Mouse (Mus musculus): ENCODE data around the gene Gm28363.
"Not testable (repeated sequence)": the region's sequence is repeated elsewhere in the genome, so short reads cannot be mapped to it uniquely, and the experiment has no call there.

Gm28363 gene

DNA sequence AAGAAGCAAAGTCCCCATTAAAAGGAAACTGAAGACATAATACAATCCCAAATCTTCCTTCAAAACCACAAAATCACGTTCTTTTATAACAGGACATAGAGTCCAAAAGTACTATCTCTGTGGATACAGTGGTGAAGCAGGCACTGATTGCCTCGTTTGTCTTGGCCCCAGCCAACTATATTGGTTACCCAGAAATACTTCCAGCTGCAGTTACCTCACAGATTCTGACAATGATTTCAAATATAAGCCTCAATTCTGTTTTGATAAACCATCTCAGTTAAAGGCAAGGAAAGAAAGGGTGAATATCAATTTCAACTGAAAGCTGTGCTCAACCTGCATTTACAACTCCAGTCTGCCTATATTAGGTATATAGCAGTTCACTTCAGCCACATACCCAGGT, at the start of gene Gm28363:
Gm28363 (plus strand) TSS at position 301 of the 400 bp plus-strand sequence.
- DNase-seq (ENCODE audit: extremely low read depth, low read depth), result not testable (repeated sequence)

DNA sequence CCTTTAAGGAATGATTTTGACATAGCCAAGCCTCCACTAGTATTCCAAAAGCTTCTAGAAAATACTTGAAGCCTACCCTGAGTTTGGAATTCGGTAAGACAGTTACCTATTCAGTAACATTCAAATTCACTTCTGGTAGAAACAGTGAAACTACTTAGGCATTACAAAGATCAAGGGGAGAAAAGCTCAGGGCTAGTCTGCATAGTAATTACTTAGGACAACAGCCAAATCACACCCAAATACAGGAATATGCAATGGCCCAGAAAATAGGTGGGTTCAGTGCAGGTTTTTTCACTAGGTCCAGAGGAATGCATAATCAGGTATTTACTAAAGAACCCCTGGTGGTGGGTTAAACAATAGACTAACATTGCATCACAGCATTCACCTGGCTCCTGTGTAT, 46.7 kb upstream of the Gm28363 start:
- not testable (repeated sequence) for DNase-seq (ENCODE audit: extremely low read depth, low read depth)
